Mouse (Mus musculus): ENCODE results near the gene Galnt7. TPM values are rescaled to one million over a fixed set of nuclear protein-coding genes. Genes with fewer than 3 reads are reported as not detected.

The Galnt7 gene
- total and polyA plus RNA-seq, 3 experiments, result 26.7 to 33.5 (median 32.7) TPM

GRCm38 (mm10) chr8:57511316-57512118 is 141.3 kb downstream of the Galnt7 start, which contains the start of gene Hmgb2:
Hmgb2 (plus strand) TSS chr8:57511907.
- no peaks in the 10 kb centered on the region for H3K9me3 ChIP-seq (replicated peaks; ENCODE audit: low read length)
- TF ChIP-seq EP300 (IDR thresholded peaks at IDR 0.05; ENCODE audit: low read length), result no peak
- peak; percentile 77; the same call in 1 of the 2 replicates for TF ChIP-seq MXI1 (IDR thresholded peaks at IDR 0.05; ENCODE audit: low read depth, low read length)
- TF ChIP-seq UBTF (IDR thresholded peaks at IDR 0.05; ENCODE audit: low read depth, low read length), result no peak
- no peak for TF ChIP-seq ZKSCAN1 (IDR thresholded peaks at IDR 0.05; ENCODE audit: borderline replicate concordance, low read depth, low read length)
- TF ChIP-seq ETS1 (conservative IDR thresholded peaks at IDR 0.05; ENCODE audit: low read depth, low read length), result no peak; the same call in 1 of the 2 replicates
- peak; percentile 57; the same call in 1 of the 2 replicates for TF ChIP-seq IRF4 (IDR thresholded peaks at IDR 0.05; ENCODE audit: low read depth, low read length)
- TF ChIP-seq TBP (conservative IDR thresholded peaks at IDR 0.05; ENCODE audit: low read depth, low read length), result peak; percentile 70
- 0 out of 2 replicates have a peak, but pooled peaks have one; percentile 67 for TF ChIP-seq KAT2A (IDR thresholded peaks at IDR 0.05; ENCODE audit: insufficient replicate concordance, low read length)
- TF ChIP-seq ZMIZ1 (IDR thresholded peaks at IDR 0.05; ENCODE audit: low read depth, low read length), result peak; percentile 81
- TF ChIP-seq NELFE (IDR thresholded peaks at IDR 0.05; ENCODE audit: low read depth, low read length), result peak; percentile 90
- no peak for TF ChIP-seq ZNF384 (IDR thresholded peaks at IDR 0.05; ENCODE audit: low read depth, low read length)
- TF ChIP-seq MEF2A (IDR thresholded peaks at IDR 0.05; ENCODE audit: borderline replicate concordance, low read depth, low read length), result peak; percentile 39; the same call in 1 of the 2 replicates
- peak; percentile 47; the same call in 1 of the 2 replicates for TF ChIP-seq MYC (IDR thresholded peaks at IDR 0.05; ENCODE audit: low read depth, low read length)
- TF ChIP-seq CTCF (conservative IDR thresholded peaks at IDR 0.05 in 1 of 2, IDR thresholded peaks at IDR 0.05 in 1 of 2; ENCODE audit: low read depth in 2 of 2, low read length in 2 of 2), result no peak
- no peak for TF ChIP-seq USF2 (conservative IDR thresholded peaks at IDR 0.05; ENCODE audit: low read depth, low read length)
- TF ChIP-seq MAX (IDR thresholded peaks at IDR 0.05; ENCODE audit: low read length), result no peak
- peak; percentile 27; the same call in 1 of the 2 replicates for TF ChIP-seq MAZ (IDR thresholded peaks at IDR 0.05; ENCODE audit: low read depth, low read length)
- TF ChIP-seq MAFK (IDR thresholded peaks at IDR 0.05; ENCODE audit: insufficient replicate concordance, low read length), result no peak
- no peak for TF ChIP-seq SMC3 (IDR thresholded peaks at IDR 0.05; ENCODE audit: low read depth, low read length)
- no peak for TF ChIP-seq USF1 (IDR thresholded peaks at IDR 0.05; ENCODE audit: low read depth, low read length)
- TF ChIP-seq POLR2A (IDR thresholded peaks at IDR 0.05; ENCODE audit: low read depth, low read length), result peak; percentile 88
- no peak for TF ChIP-seq PAX5 (IDR thresholded peaks at IDR 0.05; ENCODE audit: low read length)
- no peak for TF ChIP-seq ZC3H11A (IDR thresholded peaks at IDR 0.05; ENCODE audit: low read depth, low read length)
- TF ChIP-seq POLR2AphosphoS2 (IDR thresholded peaks at IDR 0.05; ENCODE audit: low read depth, low read length), result peak; percentile 88; the same call in 1 of the 2 replicates
- no peak for TF ChIP-seq RCOR1 (conservative IDR thresholded peaks at IDR 0.05; ENCODE audit: low read depth, low read length)
- peak; percentile 88 for TF ChIP-seq SIN3A (IDR thresholded peaks at IDR 0.05; ENCODE audit: low read length)
- TF ChIP-seq CHD2 (IDR thresholded peaks at IDR 0.05; ENCODE audit: low read length), result peak; percentile 73
- peak; percentile 69 for TF ChIP-seq TCF12 (IDR thresholded peaks at IDR 0.05; ENCODE audit: low read depth, low read length)
- peak; percentile 66; the same call in 1 of the 2 replicates for TF ChIP-seq HCFC1 (IDR thresholded peaks at IDR 0.05; ENCODE audit: low read depth, low read length)
- TF ChIP-seq CHD1 (IDR thresholded peaks at IDR 0.05; ENCODE audit: low read depth, low read length), result no peak
- TF ChIP-seq JUND (conservative IDR thresholded peaks at IDR 0.05; ENCODE audit: low read depth, low read length), result no peak
- no peak for TF ChIP-seq JUN (IDR thresholded peaks at IDR 0.05; ENCODE audit: insufficient read depth, low read depth, low read length)
- peak; percentile 51 for TF ChIP-seq ELF1 (IDR thresholded peaks at IDR 0.05; ENCODE audit: low read depth, low read length)
- peak; percentile 96 for TF ChIP-seq E2F4 (IDR thresholded peaks at IDR 0.05; ENCODE audit: insufficient replicate concordance, low read depth, low read length)
- TF ChIP-seq NRF1 (IDR thresholded peaks at IDR 0.05; ENCODE audit: low read depth, low read length), result no peak
- no peak for TF ChIP-seq RAD21 (IDR thresholded peaks at IDR 0.05; ENCODE audit: low read depth, low read length)
- TF ChIP-seq GABPA (IDR thresholded peaks at IDR 0.05; ENCODE audit: insufficient replicate concordance, low read depth, low read length), result no peak
- TF ChIP-seq BHLHE40 (IDR thresholded peaks at IDR 0.05; ENCODE audit: low read depth, low read length), result no peak
- dilution Hi-C loops (cut with MboI; ENCODE audit: extremely low pct_ligation_motif_present, extremely low pct_unique_long_range_greater_than_20kb, low sequenced_read_pairs) (no loop called here), in situ Hi-C loops (cut with MboI; ENCODE audit: low pct_ligation_motif_present, low pct_unique_long_range_greater_than_20kb, low sequenced_read_pairs) (no loop called here)
- peak; percentile 99 for DNase-seq (ENCODE audit: extremely low read depth)
- peak within 1 kb of the TSS; percentile 85 for H3K27ac ChIP-seq (ENCODE audit: insufficient read depth, low read depth)
- no peaks in the 10 kb centered on the region for H3K27me3 ChIP-seq (replicated peaks)
- H3K4me3 ChIP-seq (replicated peaks in 1 of 3; ENCODE audit: low read depth in 2 of 3, low read length in 2 of 3, poor library complexity in 1 of 3), result peak within 1 kb of the TSS; percentile 88 to 90 (median 88)
- peaks cover 2 to 16% of the 10 kb centered on the region in 2 experiments; a peak in 2 of 4 replicates for H3K4me1 ChIP-seq (ENCODE audit: control insufficient read depth in 1 of 2, insufficient read depth in 2 of 2)
- peaks cover 21 to 31% of the 10 kb centered on the region in 2 experiments for H3K36me3 ChIP-seq (replicated peaks in 1 of 2; ENCODE audit: control insufficient read depth in 1 of 2, insufficient read depth in 1 of 2, low read length in 1 of 2)
- H3K4me2 ChIP-seq (ENCODE audit: insufficient read depth, low read depth, poor library complexity, severe bottlenecking), result peak within 1 kb of the TSS; percentile 91
- peaks cover 23% of the 10 kb centered on the region for H3K79me2 ChIP-seq (replicated peaks; ENCODE audit: control insufficient read depth, extremely low read depth, insufficient read depth, poor library complexity, severe bottlenecking)
- H3K9ac ChIP-seq (ENCODE audit: insufficient read depth, low read depth), result peak within 1 kb of the TSS; percentile 100

All from CH12.LX (cell line).